Mouse (Mus musculus) midbrain, embryonic 13.5 days (tissue): ENCODE data around the gene Bap1. TPM values are rescaled to one million over a fixed set of nuclear protein-coding genes. Genes with fewer than 3 reads are reported as not detected.

Source experiments
- ATAC-seq: fragments of 200-750 bp; cut with Nextera tagmentation; 2 replicates; pipeline ENCODE4 v1.8.0; 2017; ENCODE audit warnings: mild to moderate bottlenecking, moderate TSS enrichment, moderate library complexity
- H3K27ac ChIP-seq: fragments of 300-500 bp; sonication (generic); 2 replicates; pipeline ENCODE4 v1.5.1; 2015; ENCODE audit warnings: inconsistent platforms, mild to moderate bottlenecking, moderate library complexity
- H3K27me3 ChIP-seq: fragments of 300-500 bp; sonication (generic); 2 replicates; pipeline ENCODE4 v1.6.1; 2015; ENCODE audit warnings: mild to moderate bottlenecking, inconsistent platforms
- H3K36me3 ChIP-seq: fragments of 300-500 bp; sonication (generic); 2 replicates; pipeline ENCODE4 v1.6.1; 2015; ENCODE audit warnings: mild to moderate bottlenecking, inconsistent platforms
- H3K4me1 ChIP-seq: fragments of 300-500 bp; sonication (generic); replicated peaks from 2 replicates; pipeline ENCODE4 v1.6.1; 2015; ENCODE audit warnings: inconsistent platforms
- H3K4me2 ChIP-seq: fragments of 300-500 bp; sonication (generic); replicated peaks from 2 replicates; pipeline ENCODE4 v1.6.1; 2015; ENCODE audit warnings: moderate library complexity, mild to moderate bottlenecking, inconsistent platforms
- H3K4me3 ChIP-seq: fragments of 300-500 bp; sonication (generic); replicated peaks from 2 replicates; pipeline ENCODE4 v1.5.1; 2015; ENCODE audit warnings: mild to moderate bottlenecking, inconsistent platforms
- H3K9ac ChIP-seq: fragments of 300-500 bp; sonication (generic); replicated peaks from 2 replicates; pipeline ENCODE4 v1.6.1; 2015; ENCODE audit warnings: mild to moderate bottlenecking, inconsistent platforms
- H3K9me3 ChIP-seq: fragments of 300-500 bp; sonication (generic); 2 replicates; pipeline ENCODE4 v1.6.1; 2016; ENCODE audit warnings: mild to moderate bottlenecking, inconsistent platforms
- WGBS: fragments of 180-500 bp; shearing (Covaris S2); methylation state at CpG from one replicate; pipeline ENCODE4 v1.1.7; 2015; 5-methylcytosine and 5-hydroxymethylcytosine counted together
- polyA plus RNA-seq: library from polyadenylated mRNA; unstranded; fragments of >200 nt; fragmentation: Nextera tagmentation; extraction: Ambion mirVana; gene quantifications from 2 replicates; pipeline ENCODE4 v1.2.1, GENCODE M21; 2015

Gene Bap1
- polyA plus RNA-seq, 1 experiment from 2014 or later = 133 TPM

- no peak overlapping the region for H3K9ac ChIP-seq
- H3K4me1 ChIP-seq = peaks cover 17% of the 10 kb centered on the region
- H3K4me3 ChIP-seq = no peak overlapping the region
- no peaks in the 10 kb centered on the region for H3K27me3 ChIP-seq
- H3K27ac ChIP-seq = no peak overlapping the region
- no peaks in the 10 kb centered on the region for H3K9me3 ChIP-seq
- WGBS = 79% methylated on average over 3 of the region's 3 CpGs
- ATAC-seq = no peak
- no peaks in the 10 kb centered on the region for H3K36me3 ChIP-seq
- H3K4me2 ChIP-seq = no peak overlapping the region
These were observed 36.6 kb upstream of the Bap1 start for GRCm38 (mm10) chr14:31214684-31215083.

GRCm38 (mm10) chr14:31215157-31216002 is 35.9 kb upstream of the Bap1 start:
- 33% methylated on average over 15 of the region's 15 CpGs for WGBS
- peaks cover 17% of the 10 kb centered on the region for H3K4me1 ChIP-seq
- ATAC-seq = peak; percentile 72
- no peaks in the 10 kb centered on the region for H3K36me3 ChIP-seq
- H3K27me3 ChIP-seq = no peaks in the 10 kb centered on the region
- H3K27ac ChIP-seq = no peak overlapping the region
- peak overlapping the region; percentile 40; the same call in 1 of the 2 replicates for H3K9ac ChIP-seq
- no peaks in the 10 kb centered on the region for H3K9me3 ChIP-seq
- peak overlapping the region; percentile 12; the same call in 1 of the 2 replicates for H3K4me2 ChIP-seq
- H3K4me3 ChIP-seq = no peak overlapping the region

- Histone ChIP-seq H3K4me1 (peaks cover 17% of the 10 kb centered on the region), H3K4me2 (peak within 1 kb of the TSS; percentile 12; the same call in 1 of the 2 replicates), H3K9me3 (no peaks in the 10 kb centered on the region), H3K4me3 (no peak within 1 kb of the TSS), H3K27ac (peak within 1 kb of the TSS; percentile 30; the same call in 1 of the 2 replicates), H3K36me3 (no peaks in the 10 kb centered on the region), H3K9ac (peak within 1 kb of the TSS; percentile 41; the same call in 1 of the 2 replicates), H3K27me3 (no peaks in the 10 kb centered on the region)
- ATAC-seq = no peak
- WGBS = 45% methylated on average over 2 of the region's 2 CpGs
These were observed 34.4 kb upstream of the Bap1 start, which contains the start of gene Nisch for GRCm38 (mm10) chr14:31216846-31217245. Gene Nisch, minus strand, starts transcription at chr14:31216946.

GRCm38 (mm10) chr14:31217666-31218065 is 33.6 kb upstream of the Bap1 start, which contains the start of gene Sema3g:
Gene Sema3g, plus strand, starts transcription at chr14:31217860.
- Histone ChIP-seq H3K9ac (peak within 1 kb of the TSS; percentile 41; the same call in 1 of the 2 replicates), H3K27me3 (no peaks in the 10 kb centered on the region), H3K4me3 (no peak within 1 kb of the TSS), H3K4me1 (peaks cover 17% of the 10 kb centered on the region), H3K4me2 (peak within 1 kb of the TSS; percentile 11), H3K27ac (peak within 1 kb of the TSS; percentile 30; the same call in 1 of the 2 replicates), H3K9me3 (no peaks in the 10 kb centered on the region), H3K36me3 (no peaks in the 10 kb centered on the region)
- peak; percentile 71 for ATAC-seq
- WGBS = 13% methylated on average over 11 of the region's 11 CpGs

- H3K36me3 ChIP-seq = no peaks in the 10 kb centered on the region
- no peak overlapping the region for H3K9ac ChIP-seq
- no peaks in the 10 kb centered on the region for H3K9me3 ChIP-seq
- no peaks in the 10 kb centered on the region for H3K27me3 ChIP-seq
- H3K4me3 ChIP-seq = no peak overlapping the region
- no peak overlapping the region for H3K27ac ChIP-seq
- H3K4me2 ChIP-seq = no peak overlapping the region
- 0 out of 2 replicates have a peak, but pooled peaks cover 5% of the 10 kb centered on the region for H3K4me1 ChIP-seq
- 68% methylated on average over 4 of the region's 4 CpGs for WGBS
- peak; percentile 56; the same call in 1 of the 2 replicates for ATAC-seq
These were observed 24.3 kb upstream of the Bap1 start for GRCm38 (mm10) chr14:31226978-31227377.

GRCm38 (mm10) chr14:31228234-31228633 is 23.0 kb upstream of the Bap1 start:
- WGBS = 81% methylated on average over 6 of the region's 6 CpGs

GRCm38 (mm10) chr14:31230442-31230841 is 20.8 kb upstream of the Bap1 start:
- H3K4me1 ChIP-seq = 0 out of 2 replicates have a peak, but pooled peaks cover 8% of the 10 kb centered on the region
- no peak overlapping the region for H3K4me2 ChIP-seq
- H3K4me3 ChIP-seq = no peak overlapping the region
- no peaks in the 10 kb centered on the region for H3K9me3 ChIP-seq
- no peak for ATAC-seq
- H3K27ac ChIP-seq = no peak overlapping the region
- no peaks in the 10 kb centered on the region for H3K36me3 ChIP-seq
- WGBS = 76% methylated on average over 8 of the region's 8 CpGs
- no peak overlapping the region for H3K9ac ChIP-seq
- no peaks in the 10 kb centered on the region for H3K27me3 ChIP-seq

More at GRCm38 (mm10) chr14:31228234-31228633, 23.0 kb upstream of the Bap1 start:
- 0 out of 2 replicates have a peak, but pooled peaks cover 5% of the 10 kb centered on the region for H3K4me1 ChIP-seq
- H3K9ac ChIP-seq = no peak overlapping the region
- no peak overlapping the region for H3K4me2 ChIP-seq
- no peaks in the 10 kb centered on the region for H3K36me3 ChIP-seq
- H3K9me3 ChIP-seq = no peaks in the 10 kb centered on the region
- H3K27me3 ChIP-seq = no peaks in the 10 kb centered on the region
- H3K4me3 ChIP-seq = no peak overlapping the region
- no peak for ATAC-seq
- H3K27ac ChIP-seq = no peak overlapping the region

GRCm38 (mm10) chr14:31232404-31233069 is 18.7 kb upstream of the Bap1 start:
- H3K9me3 ChIP-seq = no peaks in the 10 kb centered on the region
- ATAC-seq = no peak
- no peak overlapping the region for H3K27ac ChIP-seq
- H3K36me3 ChIP-seq = no peaks in the 10 kb centered on the region
- H3K9ac ChIP-seq = no peak overlapping the region
- H3K4me1 ChIP-seq = 0 out of 2 replicates have a peak, but pooled peaks cover 8% of the 10 kb centered on the region
- H3K27me3 ChIP-seq = no peaks in the 10 kb centered on the region
- no peak overlapping the region for H3K4me2 ChIP-seq
- no peak overlapping the region for H3K4me3 ChIP-seq
- 87% methylated on average over 13 of the region's 13 CpGs for WGBS

GRCm38 (mm10) chr14:31233070-31233995 is 17.9 kb upstream of the Bap1 start:
- Histone ChIP-seq H3K4me2 (no peak overlapping the region), H3K4me3 (no peak overlapping the region), H3K4me1 (0 out of 2 replicates have a peak, but pooled peaks cover 8% of the 10 kb centered on the region), H3K27me3 (no peaks in the 10 kb centered on the region), H3K9ac (no peak overlapping the region), H3K27ac (no peak overlapping the region), H3K36me3 (no peaks in the 10 kb centered on the region), H3K9me3 (no peaks in the 10 kb centered on the region)
- 89% methylated on average over 14 of the region's 14 CpGs for WGBS
- ATAC-seq = peak; percentile 64

GRCm38 (mm10) chr14:31233996-31234591 is 17.2 kb upstream of the Bap1 start:
- H3K27me3 ChIP-seq = no peaks in the 10 kb centered on the region
- H3K9ac ChIP-seq = peak overlapping the region; percentile 32; the same call in 1 of the 2 replicates
- no peaks in the 10 kb centered on the region for H3K36me3 ChIP-seq
- peak; percentile 71 for ATAC-seq
- H3K4me1 ChIP-seq = 0 out of 2 replicates have a peak, but pooled peaks cover 6% of the 10 kb centered on the region
- 21% methylated on average over 11 of the region's 11 CpGs for WGBS
- H3K4me3 ChIP-seq = no peak overlapping the region
- H3K9me3 ChIP-seq = no peaks in the 10 kb centered on the region
- H3K27ac ChIP-seq = no peak overlapping the region
- H3K4me2 ChIP-seq = 0 out of 2 replicates have a peak overlapping the region, but pooled peaks have one; percentile 11
